Mouse (Mus musculus) CH12.LX (cell line): ENCODE measurements around the gene Mroh7.

Experiments used
- PAX5 ChIP-seq: IDR thresholded peaks from 2 replicates; pipeline ENCODE4 v1.6.1; 2012; ENCODE audit warnings: low read length, inconsistent platforms, mixed read lengths
- ZC3H11A ChIP-seq: IDR thresholded peaks from 2 replicates; pipeline ENCODE4 v1.6.1; 2012; ENCODE audit warnings: low read depth, mild to moderate bottlenecking, inconsistent platforms, low read length, improper control_type of control experiment

DNA sequence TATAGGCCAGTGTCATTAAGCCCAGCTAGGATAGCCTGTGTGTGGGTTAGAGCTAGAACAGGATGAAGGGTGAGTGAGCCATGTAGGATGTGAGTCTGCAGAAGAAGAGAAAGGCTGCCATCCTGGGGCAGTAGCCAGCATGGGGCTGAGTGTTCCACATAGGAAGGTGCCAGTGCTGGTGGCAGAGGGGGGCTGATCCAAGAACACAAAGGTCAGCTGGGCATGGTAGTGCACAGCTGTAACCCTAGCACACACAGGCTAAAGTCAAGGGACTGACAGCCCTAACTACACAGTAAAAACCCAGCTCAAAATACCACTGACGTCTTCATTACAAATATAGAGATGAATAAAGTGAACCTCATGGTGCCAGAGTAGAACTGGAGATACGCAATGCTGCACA, 64.2 kb downstream of the Mroh7 start:
- TF ChIP-seq ZC3H11A (no peak), PAX5 (no peak)
